Mouse (Mus musculus) ovary, postnatal 36 days (tissue): Measurements from ENCODE around the gene Tnrc6a.

Experiments used
- DNase-seq: peaks from one replicate; pipeline ENCODE4 v3.0.0; 2022; ENCODE audit warnings: low spot score, mixed read lengths

The Tnrc6a gene

GRCm38 (mm10) chr7:123124735-123125181, 1.1 kb downstream of the Tnrc6a start:
- no peak for DNase-seq

- DNase-seq = no peak
Measured at GRCm38 (mm10) chr7:123126056-123126455, 2.4 kb downstream of the Tnrc6a start.

- DNase-seq = no peak
Measured at GRCm38 (mm10) chr7:123127301-123127700, 3.6 kb downstream of the Tnrc6a start.

DNA sequence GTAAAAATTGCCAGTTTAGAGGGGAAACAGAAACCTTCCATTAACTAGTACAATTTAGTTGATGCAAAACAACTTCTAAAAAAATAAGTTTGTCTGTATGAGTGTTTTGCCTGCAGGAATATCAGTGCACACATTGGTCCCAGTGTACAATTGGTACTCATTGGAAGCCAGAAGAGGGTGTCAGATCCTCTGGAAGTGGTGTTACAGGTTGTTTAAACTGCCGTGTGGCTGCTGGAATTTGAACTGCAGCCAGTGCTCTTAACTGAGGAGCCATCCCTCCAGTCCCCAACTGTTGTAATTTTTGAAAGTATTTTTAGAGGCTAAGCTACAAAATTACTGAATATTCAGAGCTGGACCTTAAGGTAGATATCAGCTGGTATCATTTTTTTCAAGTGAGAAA, 4.3 kb downstream of the Tnrc6a start:
- no peak for DNase-seq

DNA sequence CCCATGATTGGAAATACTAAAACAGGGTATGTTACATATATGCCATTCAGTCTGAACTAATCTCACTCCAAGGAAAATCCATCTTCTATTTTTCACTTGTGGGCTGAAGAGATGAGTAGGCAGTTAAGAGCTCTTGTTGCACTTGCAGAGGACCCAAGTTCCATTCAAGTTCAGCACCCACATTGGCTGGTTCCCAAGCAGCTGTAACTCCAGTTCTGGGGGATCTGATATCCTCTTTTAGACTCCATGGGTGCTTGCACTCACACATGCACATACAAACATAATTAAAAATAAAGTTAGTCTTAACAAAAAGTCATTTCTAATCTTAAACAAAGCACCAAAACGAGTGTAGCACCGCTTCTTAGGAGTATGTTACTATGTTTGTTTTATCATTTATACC, 5.4 kb downstream of the Tnrc6a start:
- no peak for DNase-seq

DNA sequence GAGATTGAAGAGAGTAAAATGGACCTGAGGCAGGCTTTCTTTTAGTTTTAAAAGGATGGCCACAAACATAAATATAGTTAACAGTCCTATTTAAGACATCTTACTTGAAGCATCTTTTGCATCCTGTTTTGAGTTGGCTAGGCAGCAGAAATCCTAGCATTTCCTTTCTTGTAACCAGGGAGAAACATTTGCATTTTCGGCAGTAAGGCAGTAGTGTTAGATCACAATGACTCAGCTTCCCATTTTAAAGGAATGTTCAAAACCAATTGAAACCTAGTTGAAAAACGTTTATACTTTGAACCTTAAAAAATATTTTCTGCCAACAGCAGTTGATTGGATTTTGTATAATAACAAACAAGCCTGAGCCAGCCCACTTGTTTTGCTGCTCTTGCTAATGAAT, 6.5 kb downstream of the Tnrc6a start:
- no peak for DNase-seq

GRCm38 (mm10) chr7:123132401-123132800, 8.7 kb downstream of the Tnrc6a start:
- no peak for DNase-seq

GRCm38 (mm10) chr7:123134876-123135275, 11.2 kb downstream of the Tnrc6a start:
- no peak for DNase-seq

DNA sequence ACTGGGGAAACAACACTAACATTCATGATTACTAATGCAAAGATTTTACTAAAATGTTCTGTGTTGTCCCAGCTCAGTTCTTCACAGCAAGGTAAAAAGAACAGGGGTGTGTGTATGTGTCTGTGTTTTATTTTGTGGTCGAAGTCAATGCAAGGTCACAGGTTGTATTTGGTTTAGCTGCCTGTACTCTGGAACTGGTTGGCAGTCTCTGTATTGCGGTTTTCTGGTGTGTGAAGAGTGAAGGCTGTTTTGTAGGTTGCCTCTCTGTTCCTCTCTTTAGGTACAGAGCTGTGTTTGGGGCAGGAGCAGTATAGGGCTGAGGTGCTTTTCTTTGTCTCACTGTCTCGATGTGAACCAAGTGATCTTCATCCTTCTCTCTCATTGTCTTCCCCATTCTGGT, 12.0 kb downstream of the Tnrc6a start:
- no peak for DNase-seq

DNA sequence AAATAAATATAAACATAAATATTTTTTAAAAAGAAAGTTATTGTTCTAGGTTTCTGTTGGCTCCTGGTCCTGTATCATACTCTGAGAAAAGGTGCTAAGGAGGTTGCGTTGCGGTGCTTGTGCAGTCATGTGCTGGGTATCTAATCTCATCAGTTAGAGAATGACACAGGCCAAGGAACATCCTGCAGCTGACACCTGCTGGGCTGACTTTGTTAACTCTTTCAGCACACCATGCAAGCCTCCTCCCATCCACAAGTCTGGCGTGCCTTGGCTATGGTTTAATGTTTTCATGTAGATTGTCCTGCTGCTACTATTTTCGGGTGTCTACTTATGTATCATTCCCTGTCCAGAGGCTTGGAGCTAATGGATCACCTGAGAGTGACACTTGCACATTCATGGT, 14.3 kb downstream of the Tnrc6a start:
- no peak for DNase-seq

DNA sequence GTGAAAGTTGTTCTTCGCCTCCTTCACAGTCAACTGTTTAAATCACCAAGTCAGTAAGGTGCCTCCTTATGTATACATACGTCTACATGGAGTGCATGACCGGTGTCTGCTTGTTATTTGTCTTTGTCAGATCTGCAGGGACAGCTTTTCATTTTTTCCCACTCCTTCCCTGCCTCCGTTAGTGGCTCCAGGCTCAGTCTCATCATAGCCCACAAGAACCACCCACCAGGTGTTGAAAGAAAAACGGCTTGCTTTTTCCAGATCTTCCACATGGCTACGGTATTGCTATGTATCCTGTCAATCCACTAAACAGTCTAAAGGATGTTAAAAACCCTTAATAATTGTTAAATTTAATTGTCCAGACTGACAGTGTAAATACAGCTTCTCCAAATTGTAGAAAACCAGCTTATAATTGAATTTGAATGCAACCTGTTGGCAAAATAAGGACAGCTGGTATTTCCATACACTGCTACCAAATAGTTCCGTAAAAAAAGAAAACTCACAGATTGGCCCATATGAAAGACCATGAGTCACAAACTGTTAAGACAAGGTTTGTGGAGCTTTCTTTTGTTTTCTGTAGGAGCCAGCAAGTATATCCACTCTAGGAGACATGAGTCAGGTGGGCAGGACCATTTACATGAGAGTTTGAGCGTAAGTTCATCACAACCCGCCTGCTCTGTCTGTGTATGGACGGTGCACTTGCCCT, 22.6 kb downstream of the Tnrc6a start:
- no peak for DNase-seq

DNA sequence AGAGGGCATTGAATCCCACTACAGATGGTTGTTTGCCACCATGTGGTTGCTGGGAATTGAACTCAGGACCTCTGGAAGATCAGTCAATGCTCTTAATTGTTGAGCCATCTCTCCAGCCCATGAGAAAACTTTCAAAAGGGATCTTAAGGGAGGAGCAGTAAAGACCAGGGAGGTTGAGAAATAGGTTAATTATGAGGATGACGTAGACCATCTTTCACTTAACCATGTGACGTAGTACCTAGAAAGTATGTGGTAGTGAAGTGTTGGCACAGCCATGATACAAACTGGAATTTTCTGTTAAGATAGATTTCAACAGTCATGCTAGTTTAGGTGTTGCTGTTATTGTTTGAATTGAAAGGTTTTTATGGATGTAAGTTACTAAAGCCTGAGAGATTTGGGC, 24.1 kb downstream of the Tnrc6a start:
- DNase-seq = no peak

GRCm38 (mm10) chr7:123148935-123149334, 25.2 kb downstream of the Tnrc6a start:
- no peak for DNase-seq

DNA sequence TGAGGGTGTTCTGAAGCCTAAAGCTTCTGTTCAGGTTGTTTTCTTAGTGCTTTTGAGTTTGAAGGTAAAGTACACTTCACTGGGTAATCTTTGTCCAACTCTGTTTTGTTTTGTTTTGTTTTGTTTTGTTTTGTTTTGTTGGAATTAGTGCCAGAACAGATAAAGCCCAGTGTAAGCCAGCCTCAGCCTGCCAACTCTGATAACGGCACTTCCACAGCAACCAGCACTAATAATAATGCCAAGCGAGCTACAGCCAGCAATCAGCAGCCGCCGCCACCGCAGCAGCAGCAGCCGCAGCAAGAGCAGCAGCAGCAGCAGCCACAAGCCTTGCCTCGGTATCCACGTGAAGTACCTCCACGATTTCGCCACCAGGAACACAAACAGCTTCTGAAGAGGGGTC, 38.7 kb downstream of the Tnrc6a start:
- peak; percentile 24 for DNase-seq

DNA sequence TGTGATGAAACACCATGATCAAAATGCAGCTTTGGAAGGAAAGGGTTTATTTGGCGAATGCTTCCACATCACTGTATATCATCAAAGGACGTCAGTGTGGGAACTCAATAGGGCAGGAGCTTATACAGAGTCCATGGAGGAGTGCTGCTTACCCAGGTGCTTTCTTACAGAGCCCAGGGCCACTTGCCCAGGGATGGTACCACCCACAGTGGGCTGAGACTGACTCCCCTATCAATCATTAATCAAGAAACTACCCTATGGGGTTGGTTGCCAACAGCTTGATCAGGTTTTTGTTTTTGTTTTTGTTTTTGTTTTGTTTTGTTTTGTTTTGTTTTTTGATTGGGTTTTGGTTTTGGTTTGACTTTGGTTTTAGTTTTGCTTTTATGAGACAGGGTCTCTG, 43.8 kb downstream of the Tnrc6a start:
- DNase-seq = no peak

DNA sequence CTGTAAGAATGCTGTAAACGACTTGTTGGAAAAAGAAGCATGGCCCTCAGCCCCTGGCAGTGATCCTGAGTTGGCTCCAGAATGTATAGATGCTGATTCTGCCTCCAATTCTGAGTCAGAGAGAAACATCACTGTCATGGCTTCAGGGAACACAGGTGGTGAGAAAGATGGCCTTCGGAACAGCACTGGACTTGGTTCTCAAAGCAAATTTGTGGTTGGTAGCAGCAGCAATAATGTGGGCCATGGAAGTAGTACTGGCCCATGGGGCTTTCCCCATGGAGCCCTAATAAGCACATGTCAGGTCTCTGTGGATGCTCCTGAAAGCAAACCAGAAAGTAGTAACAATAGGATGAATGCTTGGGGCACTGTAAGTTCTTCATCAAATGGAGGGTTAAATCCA, 45.9 kb downstream of the Tnrc6a start:
- DNase-seq = no peak

DNA sequence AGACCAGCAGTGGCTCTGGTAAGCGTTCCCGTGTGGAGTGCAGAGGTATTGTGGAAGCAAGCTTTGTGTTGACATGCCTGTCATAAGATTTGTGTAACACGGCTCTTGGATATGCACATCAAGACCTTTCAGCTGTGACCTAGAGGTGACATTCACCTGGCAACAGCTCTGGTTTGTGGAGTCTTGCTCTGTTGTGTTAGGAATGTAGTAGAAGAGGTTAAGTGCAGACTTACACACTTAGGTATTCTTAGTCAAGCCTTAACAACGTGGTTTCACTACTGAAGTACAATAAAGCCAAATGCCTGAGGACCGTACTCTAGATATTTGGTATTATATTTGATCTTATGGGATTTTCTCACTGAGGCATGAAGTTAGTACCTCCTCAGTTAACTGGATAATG, 48.4 kb downstream of the Tnrc6a start:
- no peak for DNase-seq

- no peak for DNase-seq
Measured at GRCm38 (mm10) chr7:123177215-123177614, 53.5 kb downstream of the Tnrc6a start.

GRCm38 (mm10) chr7:123181787-123182701, 58.4 kb downstream of the Tnrc6a start:
- no peak for DNase-seq

DNA sequence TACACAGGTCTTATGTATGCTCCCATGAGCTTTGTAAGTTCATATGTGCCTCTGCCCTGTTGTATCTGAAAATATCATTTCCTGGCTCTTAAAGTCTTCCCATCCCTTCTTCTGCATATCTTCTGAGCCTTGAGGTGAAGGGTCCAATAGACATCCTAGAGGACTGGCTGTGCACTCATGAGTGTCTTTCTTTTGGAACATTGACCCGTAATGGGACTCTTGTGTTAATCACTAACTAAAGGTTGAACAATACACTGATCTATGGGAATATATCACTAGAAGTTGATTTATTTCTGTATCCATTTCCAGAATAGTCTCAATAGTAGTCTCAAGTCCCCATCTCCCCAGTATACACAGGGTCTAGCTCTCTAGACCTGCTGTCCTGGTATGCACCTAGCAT, 61.2 kb downstream of the Tnrc6a start:
- no peak for DNase-seq

- DNase-seq = no peak
Measured at GRCm38 (mm10) chr7:123186463-123186862, 62.8 kb downstream of the Tnrc6a start.

GRCm38 (mm10) chr7:123187246-123187645, 63.6 kb downstream of the Tnrc6a start:
- DNase-seq = no peak

GRCm38 (mm10) chr7:123188462-123188861, 64.8 kb downstream of the Tnrc6a start:
- no peak for DNase-seq
